Mouse (Mus musculus): ENCODE data around the gene Xrn1. TPM values are rescaled to one million over a fixed set of nuclear protein-coding genes. Genes with fewer than 3 reads are reported as not detected.

Xrn1 gene
- polyA plus RNA-seq, 1 experiment from 2014 or later: 20.7 TPM

DNA sequence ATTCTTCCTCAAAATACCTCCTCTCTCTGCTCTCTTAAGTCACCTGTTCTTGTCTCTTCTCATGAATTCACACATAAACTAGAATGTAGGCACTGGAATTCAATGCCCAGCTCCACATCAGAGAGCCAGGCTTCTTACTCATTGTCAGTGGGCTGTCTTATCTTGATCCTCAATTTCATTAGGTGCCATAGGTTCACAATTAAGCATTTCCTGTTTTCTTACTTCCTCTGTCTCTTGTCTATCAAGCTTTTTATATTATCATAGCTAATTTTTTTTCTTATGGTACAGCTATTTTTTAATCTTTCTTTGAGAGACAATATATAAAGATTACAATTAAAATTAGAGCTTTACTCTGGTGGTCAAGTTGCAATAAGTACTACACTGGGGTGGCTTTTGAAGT is 6.5 kb downstream of the Xrn1 start:
- Histone ChIP-seq H3K36me3 (replicated peaks; ENCODE audit: control insufficient read depth, insufficient read depth) (peaks cover 30% of the 10 kb centered on the region), H3K4me1 (replicated peaks; ENCODE audit: control insufficient read depth, insufficient read depth, low read length) (0 out of 2 replicates have a peak, but pooled peaks cover 5% of the 10 kb centered on the region), H3K4me2 (replicated peaks) (no peak overlapping the region), H3K27ac (no peak overlapping the region), H3K27me3 (ENCODE audit: control insufficient read depth, insufficient read depth, low read length) (no peaks in the 10 kb centered on the region), H3K4me3 (replicated peaks; ENCODE audit: low read length) (no peak overlapping the region), H3K9me3 (ENCODE audit: control insufficient read depth, low read length) (no peaks in the 10 kb centered on the region), H3K9ac (no peak overlapping the region)
- ATAC-seq (ENCODE audit: low FRiP score): no peak
- DNase-seq (ENCODE audit: low spot score): no peak

DNA sequence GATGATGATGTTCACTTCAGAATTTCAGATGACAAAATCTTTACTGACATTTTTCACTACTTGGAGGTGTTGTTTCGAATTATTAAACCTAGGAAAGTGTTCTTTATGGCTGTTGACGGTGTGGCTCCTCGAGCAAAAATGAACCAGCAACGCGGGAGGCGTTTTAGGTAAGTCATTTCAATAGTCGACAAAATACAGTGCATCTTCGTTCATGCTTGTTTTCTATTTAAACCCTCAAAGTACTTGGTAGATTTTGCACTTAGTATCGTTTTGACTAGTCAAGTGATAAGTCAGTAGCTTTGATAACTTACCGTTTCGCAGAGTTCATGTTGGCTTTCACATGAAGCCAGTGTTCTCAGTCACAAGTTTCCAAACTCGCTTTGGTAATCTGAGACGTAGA is 9.5 kb downstream of the Xrn1 start:
- Histone ChIP-seq H3K4me1 (replicated peaks; ENCODE audit: control insufficient read depth, insufficient read depth, low read length) (no peaks in the 10 kb centered on the region), H3K9ac (no peak overlapping the region), H3K9me3 (ENCODE audit: control insufficient read depth, low read length) (no peaks in the 10 kb centered on the region), H3K27me3 (ENCODE audit: control insufficient read depth, insufficient read depth, low read length) (no peaks in the 10 kb centered on the region), H3K36me3 (replicated peaks; ENCODE audit: control insufficient read depth, insufficient read depth) (peaks cover 50% of the 10 kb centered on the region), H3K27ac (no peak overlapping the region), H3K4me2 (replicated peaks) (no peak overlapping the region), H3K4me3 (replicated peaks; ENCODE audit: low read length) (no peak overlapping the region)
- ATAC-seq (ENCODE audit: low FRiP score) (no peak), DNase-seq (ENCODE audit: low spot score) (no peak)
- WGBS: 97% methylated on average over 13 of the region's 13 CpGs

GRCm38 (mm10) chr9:95978279-95978678 is 23.7 kb downstream of the Xrn1 start:
- Histone ChIP-seq H3K4me1 (replicated peaks; ENCODE audit: control insufficient read depth, insufficient read depth, low read length) (no peaks in the 10 kb centered on the region), H3K27ac (no peak overlapping the region), H3K9me3 (ENCODE audit: control insufficient read depth, low read length) (no peaks in the 10 kb centered on the region), H3K36me3 (replicated peaks; ENCODE audit: control insufficient read depth, insufficient read depth) (peaks cover 76% of the 10 kb centered on the region), H3K4me3 (replicated peaks; ENCODE audit: low read length) (no peak overlapping the region), H3K4me2 (replicated peaks) (no peak overlapping the region), H3K27me3 (ENCODE audit: control insufficient read depth, insufficient read depth, low read length) (no peaks in the 10 kb centered on the region), H3K9ac (no peak overlapping the region)
- DNase-seq (ENCODE audit: low spot score): no peak
- ATAC-seq (ENCODE audit: low FRiP score): no peak
- WGBS: 96% methylated on average over 2 of the region's 2 CpGs

GRCm38 (mm10) chr9:95979896-95980295 is 25.3 kb downstream of the Xrn1 start:
- Histone ChIP-seq H3K36me3 (replicated peaks; ENCODE audit: control insufficient read depth, insufficient read depth) (peaks cover 79% of the 10 kb centered on the region), H3K4me2 (replicated peaks) (no peak overlapping the region), H3K4me3 (replicated peaks; ENCODE audit: low read length) (no peak overlapping the region), H3K9ac (no peak overlapping the region), H3K27me3 (ENCODE audit: control insufficient read depth, insufficient read depth, low read length) (no peaks in the 10 kb centered on the region), H3K4me1 (replicated peaks; ENCODE audit: control insufficient read depth, insufficient read depth, low read length) (no peaks in the 10 kb centered on the region), H3K27ac (no peak overlapping the region), H3K9me3 (ENCODE audit: control insufficient read depth, low read length) (no peaks in the 10 kb centered on the region)
- DNase-seq (ENCODE audit: low spot score) (no peak), ATAC-seq (ENCODE audit: low FRiP score) (no peak)
- 80% methylated on average over 6 of the region's 6 CpGs for WGBS

DNA sequence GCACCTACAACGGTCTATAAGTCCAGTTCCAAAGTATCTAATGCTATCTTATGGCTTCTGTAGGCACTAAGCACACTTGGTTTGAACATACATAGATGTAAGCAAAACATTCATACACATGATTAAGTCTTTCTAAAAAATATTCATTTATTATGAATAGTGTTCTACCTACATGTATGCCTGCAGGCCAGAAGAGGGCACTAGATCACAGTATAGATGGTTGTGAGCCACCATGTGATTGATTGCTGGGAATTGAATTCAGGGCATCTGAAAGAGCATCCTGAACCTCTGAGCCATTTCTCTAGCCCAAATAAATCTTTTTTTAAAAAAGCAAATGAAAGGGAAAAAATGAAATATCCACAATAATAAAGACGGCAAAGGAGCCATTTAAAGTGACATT is 37.7 kb downstream of the Xrn1 start:
- Histone ChIP-seq H3K9ac (no peak overlapping the region), H3K4me3 (replicated peaks; ENCODE audit: low read length) (no peak overlapping the region), H3K4me2 (replicated peaks) (no peak overlapping the region), H3K9me3 (ENCODE audit: control insufficient read depth, low read length) (no peaks in the 10 kb centered on the region), H3K27ac (no peak overlapping the region), H3K36me3 (replicated peaks; ENCODE audit: control insufficient read depth, insufficient read depth) (peaks cover 79% of the 10 kb centered on the region), H3K4me1 (replicated peaks; ENCODE audit: control insufficient read depth, insufficient read depth, low read length) (no peaks in the 10 kb centered on the region), H3K27me3 (ENCODE audit: control insufficient read depth, insufficient read depth, low read length) (no peaks in the 10 kb centered on the region)
- DNase-seq (ENCODE audit: low spot score): no peak
- no peak for ATAC-seq (ENCODE audit: low FRiP score)
- WGBS: 97% methylated on average over 2 of the region's 2 CpGs

- H3K36me3 ChIP-seq (replicated peaks; ENCODE audit: control insufficient read depth, insufficient read depth): peaks cover 91% of the 10 kb centered on the region
- 92% methylated on average over 7 of the region's 7 CpGs for WGBS
- DNase-seq (ENCODE audit: low spot score): no peak
Observed at GRCm38 (mm10) chr9:96004455-96004854, 49.9 kb downstream of the Xrn1 start.

DNA sequence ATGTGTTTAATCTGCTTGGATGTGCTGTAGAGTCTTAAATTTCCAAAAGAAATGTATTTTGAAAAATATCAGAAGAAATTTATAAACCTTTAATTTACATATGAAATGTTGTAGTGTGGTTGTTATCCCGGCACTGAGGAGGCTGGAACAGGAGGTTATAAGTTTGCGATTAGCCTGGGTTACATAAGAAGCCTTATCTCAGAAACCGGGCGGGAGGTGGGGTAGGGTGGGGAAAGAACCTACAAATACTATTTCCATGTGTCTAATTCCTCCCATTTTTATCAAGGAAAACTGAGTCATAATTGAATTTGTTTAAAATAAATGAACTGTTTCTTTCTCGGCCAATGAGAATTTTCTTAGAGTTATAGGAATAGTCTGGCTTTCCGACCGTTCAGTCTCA is 56.1 kb downstream of the Xrn1 start:
- ATAC-seq (ENCODE audit: low FRiP score) (no peak), DNase-seq (ENCODE audit: low spot score) (no peak)
- Histone ChIP-seq H3K4me2 (replicated peaks) (no peak overlapping the region), H3K9me3 (ENCODE audit: control insufficient read depth, low read length) (no peaks in the 10 kb centered on the region), H3K4me3 (replicated peaks; ENCODE audit: low read length) (no peak overlapping the region), H3K27me3 (ENCODE audit: control insufficient read depth, insufficient read depth, low read length) (no peaks in the 10 kb centered on the region), H3K4me1 (replicated peaks; ENCODE audit: control insufficient read depth, insufficient read depth, low read length) (no peaks in the 10 kb centered on the region), H3K27ac (no peak overlapping the region), H3K36me3 (replicated peaks; ENCODE audit: control insufficient read depth, insufficient read depth) (peaks cover 78% of the 10 kb centered on the region), H3K9ac (no peak overlapping the region)
- 96% methylated on average over 7 of the region's 7 CpGs for WGBS

More at GRCm38 (mm10) chr9:96004455-96004854, 49.9 kb downstream of the Xrn1 start:
- Histone ChIP-seq H3K27ac (no peak overlapping the region), H3K4me2 (replicated peaks) (no peak overlapping the region), H3K27me3 (ENCODE audit: control insufficient read depth, insufficient read depth, low read length) (no peaks in the 10 kb centered on the region), H3K9ac (no peak overlapping the region), H3K4me1 (replicated peaks; ENCODE audit: control insufficient read depth, insufficient read depth, low read length) (no peaks in the 10 kb centered on the region), H3K9me3 (ENCODE audit: control insufficient read depth, low read length) (no peaks in the 10 kb centered on the region), H3K4me3 (replicated peaks; ENCODE audit: low read length) (no peak overlapping the region)
- ATAC-seq (ENCODE audit: low FRiP score): no peak

DNA sequence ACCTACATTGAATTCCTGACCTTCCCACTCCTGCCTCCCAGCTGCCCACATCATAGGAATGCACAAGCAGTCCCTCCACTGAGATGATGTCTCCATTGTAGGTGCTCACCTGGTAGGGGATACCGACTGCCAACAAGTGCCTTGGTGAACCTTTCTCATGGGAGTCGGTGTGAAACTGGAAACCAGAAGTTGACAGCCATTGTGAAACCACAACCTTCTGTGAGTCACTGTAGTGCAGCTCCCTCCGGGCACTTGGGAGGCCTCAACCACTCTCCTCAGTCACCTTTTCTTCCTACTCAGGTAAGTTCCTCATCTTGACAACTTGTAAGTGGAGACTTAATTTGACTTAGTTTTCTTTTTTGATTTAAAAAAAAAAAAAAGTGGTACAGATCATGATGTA is 69.4 kb downstream of the Xrn1 start:
- 96% methylated on average over 3 of the region's 3 CpGs for WGBS
- peaks cover 80% of the 10 kb centered on the region for H3K36me3 ChIP-seq (replicated peaks; ENCODE audit: control insufficient read depth, insufficient read depth)
- no peak for ATAC-seq (ENCODE audit: low FRiP score)

GRCm38 (mm10) chr9:96027913-96028312 is 73.4 kb downstream of the Xrn1 start:
- Histone ChIP-seq H3K27ac (no peak overlapping the region), H3K4me2 (replicated peaks) (no peak overlapping the region), H3K9ac (no peak overlapping the region), H3K9me3 (ENCODE audit: control insufficient read depth, low read length) (no peaks in the 10 kb centered on the region), H3K36me3 (replicated peaks; ENCODE audit: control insufficient read depth, insufficient read depth) (peaks cover 93% of the 10 kb centered on the region), H3K4me1 (replicated peaks; ENCODE audit: control insufficient read depth, insufficient read depth, low read length) (no peaks in the 10 kb centered on the region), H3K4me3 (replicated peaks; ENCODE audit: low read length) (no peak overlapping the region), H3K27me3 (ENCODE audit: control insufficient read depth, insufficient read depth, low read length) (no peaks in the 10 kb centered on the region)
- DNase-seq (ENCODE audit: low spot score): no peak
- 60% methylated on average over 3 of the region's 3 CpGs for WGBS
- ATAC-seq (ENCODE audit: low FRiP score): no peak

More for the DNA sequence above, 69.4 kb downstream of the Xrn1 start:
- H3K27me3 ChIP-seq (ENCODE audit: control insufficient read depth, insufficient read depth, low read length): no peaks in the 10 kb centered on the region
- DNase-seq (ENCODE audit: low spot score): no peak
- H3K4me2 ChIP-seq (replicated peaks): no peak overlapping the region
- H3K4me3 ChIP-seq (replicated peaks; ENCODE audit: low read length): no peak overlapping the region
- H3K27ac ChIP-seq: no peak overlapping the region
- no peaks in the 10 kb centered on the region for H3K4me1 ChIP-seq (replicated peaks; ENCODE audit: control insufficient read depth, insufficient read depth, low read length)
- no peak overlapping the region for H3K9ac ChIP-seq
- H3K9me3 ChIP-seq (ENCODE audit: control insufficient read depth, low read length): no peaks in the 10 kb centered on the region

- no peak overlapping the region for H3K9ac ChIP-seq
- no peak overlapping the region for H3K4me3 ChIP-seq (replicated peaks; ENCODE audit: low read length)
- WGBS: 55% methylated on average over 1 of the region's 1 CpGs
- no peak overlapping the region for H3K27ac ChIP-seq
- H3K36me3 ChIP-seq (replicated peaks; ENCODE audit: control insufficient read depth, insufficient read depth): peaks cover 89% of the 10 kb centered on the region
- H3K4me1 ChIP-seq (replicated peaks; ENCODE audit: control insufficient read depth, insufficient read depth, low read length): no peaks in the 10 kb centered on the region
- peak; percentile 40 for DNase-seq (ENCODE audit: low spot score)
- no peaks in the 10 kb centered on the region for H3K27me3 ChIP-seq (ENCODE audit: control insufficient read depth, insufficient read depth, low read length)
- ATAC-seq (ENCODE audit: low FRiP score): no peak
- H3K4me2 ChIP-seq (replicated peaks): no peak overlapping the region
- no peaks in the 10 kb centered on the region for H3K9me3 ChIP-seq (ENCODE audit: control insufficient read depth, low read length)
Observed at GRCm38 (mm10) chr9:96028818-96029217, 74.3 kb downstream of the Xrn1 start.

All from hindbrain, embryonic 14.5 days (tissue).